Mouse (Mus musculus) CD4-positive naive resting alpha-beta T cell, adult 57 days (primary cell): ENCODE results near the gene Pitx2. TPM values are rescaled to one million over a fixed set of nuclear protein-coding genes. Genes with fewer than 3 reads are reported as not detected.

Source experiments
- total RNA-seq: library from RNA; stranded (reverse); gene quantifications from one replicate; pipeline ENCODE4 v1.2.4, GENCODE M21; 2023

Gene Pitx2
- not detected for total RNA-seq

GRCm38 (mm10) chr3:129199609-129200500 lies at the start of gene Pitx2:
Pitx2 (plus strand) TSS chr3:129199878.

Other genes starting within 250 kb of the Pitx2 start
- gene Enpep, start 132.8 kb downstream of the Pitx2 start, total RNA-seq: not detected